Comparison of ENCODE assay signal across 10 mouse cellular contexts in genomic region chr11:119300986-119301385, GRCm38 (mm10). TPM values are rescaled to one million over a fixed set of nuclear protein-coding genes. Genes with fewer than 3 reads are reported as not detected.
DNase-seq lines count a peak whose midpoint lies in the region; ATAC-seq and TF ChIP-seq lines count a peak whose summit lies in the region.
"Had no signal": no experiment of that assay in that cellular context is flagged by ENCODE, and none has a peak within 500 bp of the region (broad histone marks: within the 10 kb centered on the region; RNA-seq: fewer than 3 reads in every experiment).

No protein-coding gene starts in this region.

- H3K27ac ChIP-seq in heart, embryonic 13.5 days (replicated peaks) = no peak overlapping the region
- no peak overlapping the region for H3K27ac ChIP-seq in MEL (ENCODE audit: control insufficient read depth, low read depth, low read length)
- no peak overlapping the region for H3K27ac ChIP-seq in hindbrain, embryonic 12.5 days
- peak overlapping the region; percentile 95 for H3K27ac ChIP-seq in midbrain, embryonic 10.5 days (replicated peaks)

- peaks cover 29% of the 10 kb centered on the region for H3K4me1 ChIP-seq in heart, embryonic 13.5 days
- H3K4me1 ChIP-seq in MEL (ENCODE audit: control insufficient read depth in 1 of 2, insufficient read depth in 2 of 2, low read length in 2 of 2) = peaks cover 2 to 11% of the 10 kb centered on the region in 2 experiments
- H3K4me1 ChIP-seq in hindbrain, embryonic 12.5 days = peaks cover 20% of the 10 kb centered on the region
- H3K4me1 ChIP-seq in midbrain, embryonic 10.5 days = peaks cover 38% of the 10 kb centered on the region

- no peak for TF ChIP-seq EP300 in MEL (IDR thresholded peaks at IDR 0.05; ENCODE audit: low read depth in 1 of 2, low read length in 2 of 2)

- peaks cover 36% of the 10 kb centered on the region for H3K27me3 ChIP-seq in heart, embryonic 13.5 days (replicated peaks)
- peaks cover 5 to 13% of the 10 kb centered on the region in 2 experiments; a peak in 2 of 4 replicates for H3K27me3 ChIP-seq in MEL (ENCODE audit: control insufficient read depth in 1 of 2, insufficient read depth in 2 of 2, low read length in 2 of 2)
- peaks cover 15% of the 10 kb centered on the region for H3K27me3 ChIP-seq in hindbrain, embryonic 12.5 days
- peaks cover 9% of the 10 kb centered on the region; the same call in 1 of the 2 replicates for H3K27me3 ChIP-seq in midbrain, embryonic 10.5 days (ENCODE audit: low read depth, poor library complexity, severe bottlenecking)

- H3K4me3 ChIP-seq in heart, embryonic 13.5 days = peak overlapping the region; percentile 92
- H3K4me3 ChIP-seq in MEL (ENCODE audit: control insufficient read depth in 1 of 2, insufficient read depth in 1 of 2, low read depth in 2 of 2, low read length in 2 of 2) = no peak overlapping the region
- H3K4me3 ChIP-seq in hindbrain, embryonic 12.5 days = no peak overlapping the region
- peak overlapping the region; percentile 94 for H3K4me3 ChIP-seq in midbrain, embryonic 10.5 days

- no peak for TF ChIP-seq POLR2A in MEL (IDR thresholded peaks at IDR 0.05; ENCODE audit: control insufficient read depth in 1 of 2, insufficient read depth in 1 of 2, low read depth in 1 of 2, low read length in 2 of 2, poor library complexity in 1 of 2)

- 22% methylated on average over 2 of the region's 2 CpGs for WGBS in heart, embryonic 13.5 days
- 41% methylated on average over 2 of the region's 2 CpGs for WGBS in hindbrain, embryonic 12.5 days
- WGBS in midbrain, embryonic 10.5 days = 41% methylated on average over 2 of the region's 2 CpGs

- H3K9ac ChIP-seq in heart, embryonic 13.5 days = peak overlapping the region; percentile 95
- no peak overlapping the region for H3K9ac ChIP-seq in MEL (ENCODE audit: control insufficient read depth, low read depth, low read length, poor library complexity, severe bottlenecking)
- H3K9ac ChIP-seq in hindbrain, embryonic 12.5 days = no peak overlapping the region

- peaks cover 23% of the 10 kb centered on the region for H3K36me3 ChIP-seq in heart, embryonic 13.5 days
- H3K36me3 ChIP-seq in MEL (ENCODE audit: control insufficient read depth in 1 of 2, insufficient read depth in 2 of 2, low read length in 2 of 2) = peaks cover 8 to 13% of the 10 kb centered on the region in 2 experiments
- H3K36me3 ChIP-seq in hindbrain, embryonic 12.5 days = peaks cover 22% of the 10 kb centered on the region
- peaks cover 25% of the 10 kb centered on the region for H3K36me3 ChIP-seq in midbrain, embryonic 10.5 days

- intact Hi-C loops in heart, postnatal 25 days (cut with DNase I) = no loop called here

- DNase-seq in heart, postnatal 25 days (ENCODE audit: low spot score) = no peak
- no peak for DNase-seq in MEL (ENCODE audit: low read depth, low spot score)
- no peak for DNase-seq in midbrain, embryonic 10.5 days (ENCODE audit: low spot score)
- DNase-seq in layer of hippocampus, postnatal 10 days (ENCODE audit: low spot score in 2 of 2) = no peak
- DNase-seq in ovary, postnatal 14 days (ENCODE audit: low spot score) = no peak
- DNase-seq in T-cell, adult 2 months (ENCODE audit: low spot score) = no peak
- DNase-seq: adrenal gland, adult 8-10 months; lung, postnatal 36 days had no signal

- H3K4me2 ChIP-seq in heart, embryonic 13.5 days = peak overlapping the region; percentile 90
- H3K4me2 ChIP-seq in hindbrain, embryonic 12.5 days (replicated peaks) = peak overlapping the region; percentile 67

- H3K9me3 ChIP-seq in heart, embryonic 13.5 days = no peaks in the 10 kb centered on the region
- no peaks in the 10 kb centered on the region for H3K9me3 ChIP-seq in MEL (replicated peaks; ENCODE audit: insufficient read depth, low read length)
- H3K9me3 ChIP-seq in hindbrain, embryonic 12.5 days (replicated peaks) = no peaks in the 10 kb centered on the region
- H3K9me3 ChIP-seq in midbrain, embryonic 10.5 days (replicated peaks) = no peaks in the 10 kb centered on the region

- peaks cover 28% of the 10 kb centered on the region for H3K79me2 ChIP-seq in MEL (ENCODE audit: control insufficient read depth, insufficient read depth, low read length, poor library complexity)

- TF ChIP-seq RAD21 in MEL (IDR thresholded peaks at IDR 0.05; ENCODE audit: low read depth, low read length) = no peak

- TF ChIP-seq CTCF in MEL (IDR thresholded peaks at IDR 0.05 in 2 of 3, conservative IDR thresholded peaks at IDR 0.05 in 1 of 3; ENCODE audit: control insufficient read depth in 1 of 3, insufficient read depth in 1 of 3, low read depth in 2 of 3, low read length in 3 of 3, poor library complexity in 1 of 3, severe bottlenecking in 1 of 3) = no peak

- no peak for ATAC-seq in heart, embryonic 13.5 days (ENCODE audit: extremely low read depth, insufficient number of reproducible peaks, low FRiP score, low TSS enrichment)
- no peak for ATAC-seq in hindbrain, embryonic 12.5 days (ENCODE audit: low FRiP score)

TF ChIP-seq in MEL, 35 proteins besides CTCF, POLR2A, EP300 and RAD21:
- TF ChIP-seq GATA1 (IDR thresholded peaks at IDR 0.05; ENCODE audit: low read depth, low read length) = no peak
- 0 out of 2 replicates have a peak, but pooled peaks have one; percentile 26 for TF ChIP-seq MAX (IDR thresholded peaks at IDR 0.05; ENCODE audit: low read length)

RNA-seq across cellular contexts. Expression of gene Eif4a3, which starts 1.1 kb away (rescaled TPM):
- 281 and 304 TPM in 2 replicates for polyA plus RNA-seq in heart, embryonic 13.5 days (2015; fragmentation: Nextera tagmentation; extraction: Ambion mirVana)
- 10 to 100 TPM; 64.8 to 67.6 TPM for total RNA-seq in heart, postnatal 25 days (2021)
- 509 and 608 TPM in 2 replicates for total RNA-seq in MEL (2012; rRNA removed)
- polyA plus RNA-seq in MEL (2012; ENCODE audit: insufficient read depth in 1 of 2, insufficient read length in 2 of 2, low read depth in 1 of 2, low replicate concordance in 2 of 2, missing spikeins in 1 of 2) = 100 to 1,000 TPM; 427 to 521 TPM
- 291 and 294 TPM in 2 replicates for polyA plus RNA-seq in hindbrain, embryonic 12.5 days (2016; fragmentation: Nextera tagmentation; extraction: Ambion mirVana)
- 465 and 494 TPM in 2 replicates for polyA plus RNA-seq in midbrain, embryonic 10.5 days (2016; fragmentation: Nextera tagmentation; extraction: Ambion mirVana)
- total RNA-seq in layer of hippocampus, postnatal 10 days (2021) = 10 to 100 TPM; 88.9 to 93.0 TPM

RNA-seq across cellular contexts. Expression of gene Card14, which starts 6.6 kb away (rescaled TPM):
- polyA plus RNA-seq in heart, embryonic 13.5 days (2015; fragmentation: Nextera tagmentation; extraction: Ambion mirVana) = 0.36 and 0.37 TPM in 2 replicates
- under 1 TPM; 0.08 to 0.10 TPM for total RNA-seq in heart, postnatal 25 days (2021)
- not detected in 2 replicates for total RNA-seq in MEL (2012; rRNA removed)
- polyA plus RNA-seq in MEL (2012; ENCODE audit: insufficient read depth in 1 of 2, insufficient read length in 2 of 2, low read depth in 1 of 2, low replicate concordance in 2 of 2, missing spikeins in 1 of 2) = not detected
- 0.07 and 0.27 TPM in 2 replicates for polyA plus RNA-seq in hindbrain, embryonic 12.5 days (2016; fragmentation: Nextera tagmentation; extraction: Ambion mirVana)
- not detected in 2 replicates for polyA plus RNA-seq in midbrain, embryonic 10.5 days (2016; fragmentation: Nextera tagmentation; extraction: Ambion mirVana)
- under 1 TPM; 0.25 to 0.38 TPM for total RNA-seq in layer of hippocampus, postnatal 10 days (2021)

RNA-seq across cellular contexts. Expression of gene Gaa, which starts 33.3 kb away (rescaled TPM):
- 103 and 104 TPM in 2 replicates for polyA plus RNA-seq in heart, embryonic 13.5 days (2015; fragmentation: Nextera tagmentation; extraction: Ambion mirVana)
- total RNA-seq in heart, postnatal 25 days (2021) = 10 to 100 TPM; 69.6 to 73.2 TPM
- total RNA-seq in MEL (2012; rRNA removed) = 51.4 and 54.1 TPM in 2 replicates
- polyA plus RNA-seq in MEL (2012; ENCODE audit: insufficient read depth in 1 of 2, insufficient read length in 2 of 2, low read depth in 1 of 2, low replicate concordance in 2 of 2, missing spikeins in 1 of 2) = 10 to 100 TPM in 1 of 2 experiments, not detected in 1; 85.6 TPM
- 49.3 and 52.4 TPM in 2 replicates for polyA plus RNA-seq in hindbrain, embryonic 12.5 days (2016; fragmentation: Nextera tagmentation; extraction: Ambion mirVana)
- 32.0 and 33.6 TPM in 2 replicates for polyA plus RNA-seq in midbrain, embryonic 10.5 days (2016; fragmentation: Nextera tagmentation; extraction: Ambion mirVana)
- 100 to 1,000 TPM; 131 to 136 TPM for total RNA-seq in layer of hippocampus, postnatal 10 days (2021)

RNA-seq across cellular contexts. Expression of gene Sgsh, which starts 54.4 kb away (rescaled TPM):
- polyA plus RNA-seq in heart, embryonic 13.5 days (2015; fragmentation: Nextera tagmentation; extraction: Ambion mirVana) = 5.7 and 6.9 TPM in 2 replicates
- 1 to 10 TPM; 4.8 to 5.1 TPM for total RNA-seq in heart, postnatal 25 days (2021)
- total RNA-seq in MEL (2012; rRNA removed) = 0.12 TPM in 1 of 2 replicates, not detected in the other
- polyA plus RNA-seq in MEL (2012; ENCODE audit: insufficient read depth in 1 of 2, insufficient read length in 2 of 2, low read depth in 1 of 2, low replicate concordance in 2 of 2, missing spikeins in 1 of 2) = under 1 TPM in 1 of 2 experiments, not detected in 1; 0.25 TPM
- 4.4 and 4.6 TPM in 2 replicates for polyA plus RNA-seq in hindbrain, embryonic 12.5 days (2016; fragmentation: Nextera tagmentation; extraction: Ambion mirVana)
- 6.4 and 6.5 TPM in 2 replicates for polyA plus RNA-seq in midbrain, embryonic 10.5 days (2016; fragmentation: Nextera tagmentation; extraction: Ambion mirVana)
- total RNA-seq in layer of hippocampus, postnatal 10 days (2021) = 1 to 10 TPM; 4.7 to 5.1 TPM

RNA-seq across cellular contexts. Expression of gene Slc26a11, which starts 54.4 kb away (rescaled TPM):
- 9.3 and 10.4 TPM in 2 replicates for polyA plus RNA-seq in heart, embryonic 13.5 days (2015; fragmentation: Nextera tagmentation; extraction: Ambion mirVana)
- total RNA-seq in heart, postnatal 25 days (2021) = 1 to 10 TPM; 2.3 to 2.8 TPM
- total RNA-seq in MEL (2012; rRNA removed) = not detected in 2 replicates
- under 1 TPM in 1 of 2 experiments, not detected in 1; 0.04 TPM for polyA plus RNA-seq in MEL (2012; ENCODE audit: insufficient read depth in 1 of 2, insufficient read length in 2 of 2, low read depth in 1 of 2, low replicate concordance in 2 of 2, missing spikeins in 1 of 2)
- 5.3 and 6.0 TPM in 2 replicates for polyA plus RNA-seq in hindbrain, embryonic 12.5 days (2016; fragmentation: Nextera tagmentation; extraction: Ambion mirVana)
- 7.1 and 7.4 TPM in 2 replicates for polyA plus RNA-seq in midbrain, embryonic 10.5 days (2016; fragmentation: Nextera tagmentation; extraction: Ambion mirVana)
- 1 to 10 TPM; 5.4 to 6.3 TPM for total RNA-seq in layer of hippocampus, postnatal 10 days (2021)

Comparison
In these comparisons a context has a peak if more than half of its experiments do, and no peak if none do; other contexts are left out.
1. H3K4me3 ChIP-seq: peak in heart, embryonic 13.5 days (single experiment) and midbrain, embryonic 10.5 days (single experiment); none in MEL (0 of 2) and hindbrain, embryonic 12.5 days (single experiment).